Mouse (Mus musculus) left cerebral cortex, postnatal 25 days (tissue): ENCODE results near the gene Rbfox3. TPM values are rescaled to one million over a fixed set of nuclear protein-coding genes. Genes with fewer than 3 reads are reported as not detected.

Experiments
- DNase-seq, 2 experiments: peaks; one replicate each; pipeline ENCODE4 v3.0.0; 2022; ENCODE audit warnings: low spot score in 2 of 2, mixed read lengths in 1 of 2
- intact Hi-C: fragments of 180-260 bp; cut with DNase I; formaldehyde crosslinking; loops from one replicate; pipeline ENCODE4 v1.15.1; 2025
- total RNA-seq, 2 experiments: library from RNA; stranded (reverse); gene quantifications; 2 replicates each; pipeline ENCODE4 v1.2.3; 2021

Rbfox3 gene
- total RNA-seq, 2 experiments from 2014 or later = 328 to 335 TPM

GRCm38 (mm10) chr11:118712058-118712457 is 199.3 kb downstream of the Rbfox3 start:
- intact Hi-C loops = no loop called here
- no peak for DNase-seq

GRCm38 (mm10) chr11:118710035-118710434 is 201.4 kb downstream of the Rbfox3 start:
- intact Hi-C loops = no loop called here
- DNase-seq = no peak

GRCm38 (mm10) chr11:118696226-118696930 is 215.0 kb downstream of the Rbfox3 start:
- DNase-seq = no peak
- intact Hi-C loops = no loop called here

GRCm38 (mm10) chr11:118693276-118693675 is 218.1 kb downstream of the Rbfox3 start:
- peak in 1 of 2 experiments; percentile 29 for DNase-seq
- intact Hi-C loops = no loop called here

GRCm38 (mm10) chr11:118690262-118690661 is 221.1 kb downstream of the Rbfox3 start:
- intact Hi-C loops = no loop called here
- no peak for DNase-seq

- intact Hi-C loops = no loop called here
- no peak for DNase-seq
These were observed 226.0 kb downstream of the Rbfox3 start for GRCm38 (mm10) chr11:118685397-118685796.

- no peak for DNase-seq
- intact Hi-C loops = no loop called here
These were observed 226.7 kb downstream of the Rbfox3 start for GRCm38 (mm10) chr11:118684665-118685064.

- DNase-seq = peak; percentile 26 to 48
- intact Hi-C loops = no loop called here
These were observed 230.7 kb downstream of the Rbfox3 start for GRCm38 (mm10) chr11:118680699-118681098.

GRCm38 (mm10) chr11:118679736-118680410 is 231.5 kb downstream of the Rbfox3 start:
- no peak for DNase-seq
- intact Hi-C loops = no loop called here

- intact Hi-C loops = no loop called here
- DNase-seq = no peak
These were observed 232.8 kb downstream of the Rbfox3 start for GRCm38 (mm10) chr11:118678515-118679104.

GRCm38 (mm10) chr11:118677277-118677676 is 234.1 kb downstream of the Rbfox3 start:
- intact Hi-C loops = no loop called here
- no peak for DNase-seq

GRCm38 (mm10) chr11:118676364-118676763 is 235.0 kb downstream of the Rbfox3 start:
- intact Hi-C loops = no loop called here
- peak in 1 of 2 experiments; percentile 33 for DNase-seq

- no peak for DNase-seq
- intact Hi-C loops = no loop called here
These were observed 239.4 kb downstream of the Rbfox3 start for GRCm38 (mm10) chr11:118671958-118672357.

- intact Hi-C loops = no loop called here
- no peak for DNase-seq
These were observed 240.2 kb downstream of the Rbfox3 start for GRCm38 (mm10) chr11:118671216-118671615.

GRCm38 (mm10) chr11:118669820-118670219 is 241.6 kb downstream of the Rbfox3 start:
- no peak for DNase-seq
- intact Hi-C loops = no loop called here

- no peak for DNase-seq
- intact Hi-C loops = no loop called here
These were observed 243.0 kb downstream of the Rbfox3 start for GRCm38 (mm10) chr11:118668351-118668750.

GRCm38 (mm10) chr11:118667946-118668345 is 243.5 kb downstream of the Rbfox3 start:
- intact Hi-C loops = no loop called here
- no peak for DNase-seq

- intact Hi-C loops = no loop called here
- no peak for DNase-seq
These were observed 245.2 kb downstream of the Rbfox3 start for GRCm38 (mm10) chr11:118666172-118666571.

- no peak for DNase-seq
- intact Hi-C loops = no loop called here
These were observed 248.1 kb downstream of the Rbfox3 start for GRCm38 (mm10) chr11:118663305-118663704.

GRCm38 (mm10) chr11:118659305-118659704 is 252.1 kb downstream of the Rbfox3 start:
- DNase-seq = no peak
- intact Hi-C loops = no loop called here

GRCm38 (mm10) chr11:118655833-118656232 is 255.6 kb downstream of the Rbfox3 start:
- no peak for DNase-seq
- intact Hi-C loops = no loop called here
